Comparison of ENCODE assay signal across 10 mouse cellular contexts in the genomic region with DNA sequence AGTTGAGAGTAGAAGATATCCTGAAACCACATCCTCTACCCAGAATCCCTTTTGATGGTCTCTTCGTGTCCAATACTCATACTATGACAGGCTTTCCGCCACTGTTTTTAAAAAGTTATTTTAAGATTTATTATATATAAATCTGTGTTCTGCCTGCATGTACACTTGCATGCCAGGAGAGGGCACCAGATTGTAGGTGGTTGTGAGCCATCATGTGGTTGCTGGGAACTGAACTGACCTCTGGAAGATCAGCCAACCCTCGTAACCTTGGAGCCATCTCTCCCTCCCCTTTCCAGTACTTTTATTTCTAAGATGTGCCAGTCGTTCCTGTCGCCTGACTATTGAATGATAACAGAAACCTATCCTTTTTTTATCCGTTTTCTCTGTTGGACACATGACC. TPM values are rescaled to one million over a fixed set of nuclear protein-coding genes. Genes with fewer than 3 reads are reported as not detected.
DNase-seq lines count a peak whose midpoint lies in the region.
"Had no signal": no experiment of that assay in that cellular context is flagged by ENCODE, and none has a peak within 500 bp of the region (broad histone marks: within the 10 kb centered on the region; RNA-seq: fewer than 3 reads in every experiment).

No protein-coding gene starts in this region.

- DNase-seq in retina, embryonic 14.5 days (ENCODE audit: low spot score) = peak; percentile 22
- DNase-seq in retina, postnatal 1 day = no peak
- DNase-seq in adrenal gland, adult 2 months = peak; percentile 60
- DNase-seq in kidney, postnatal 14 days = peak; percentile 38
- DNase-seq in thymus, postnatal 25 days = peak; percentile 42
- no peak for DNase-seq in layer of hippocampus, postnatal 10 days (ENCODE audit: low spot score in 2 of 2)
- no peak for DNase-seq in embryo, embryonic 10 days (ENCODE audit: low spot score)

RNA-seq across cellular contexts. Expression of gene Tmem247, which starts 1.6 kb away (rescaled TPM):
- not detected for total RNA-seq in adrenal gland, adult 2 months (2021)
- polyA plus RNA-seq in adrenal gland, adult 2 months (2012; rRNA removed) = not detected in 2 replicates
- total RNA-seq in layer of hippocampus, postnatal 10 days (2021) = not detected
- total RNA-seq: left cerebral cortex, postnatal 10 days had no signal
- polyA plus RNA-seq: embryonic facial prominence, embryonic 13.5 days; neural tube, embryonic 13.5 days had no signal

RNA-seq across cellular contexts. Expression of gene Atp6v1e2, which starts 28.9 kb away (rescaled TPM):
- not detected for total RNA-seq in adrenal gland, adult 2 months (2021)
- not detected in 2 replicates for polyA plus RNA-seq in adrenal gland, adult 2 months (2012; rRNA removed)
- under 1 TPM in 1 of 2 experiments, not detected in 1; 0.37 TPM for total RNA-seq in layer of hippocampus, postnatal 10 days (2021)
- total RNA-seq: left cerebral cortex, postnatal 10 days had no signal
- polyA plus RNA-seq: embryonic facial prominence, embryonic 13.5 days; neural tube, embryonic 13.5 days had no signal

RNA-seq across cellular contexts. Expression of gene Rhoq, which starts 44.1 kb away (rescaled TPM):
- total RNA-seq in adrenal gland, adult 2 months (2021) = 100 to 1,000 TPM; 100 to 101 TPM
- 34.9 and 42.3 TPM in 2 replicates for polyA plus RNA-seq in adrenal gland, adult 2 months (2012; rRNA removed)
- 10 to 100 TPM; 38.6 to 39.4 TPM for total RNA-seq in layer of hippocampus, postnatal 10 days (2021)

Comparison
In these comparisons a context has a peak if more than half of its experiments do, and no peak if none do; other contexts are left out.
1. DNase-seq: peak in retina, embryonic 14.5 days (single experiment), adrenal gland, adult 2 months (single experiment), kidney, postnatal 14 days (single experiment) and thymus, postnatal 25 days (single experiment); none in retina, postnatal 1 day (single experiment), layer of hippocampus, postnatal 10 days (0 of 2) and embryo, embryonic 10 days (single experiment).